Mouse (Mus musculus): ENCODE data around the gene Cemip2.

- TF ChIP-seq CTCF (IDR thresholded peaks at IDR 0.05; ENCODE audit: control insufficient read depth, insufficient read depth, insufficient read length) (no peak), MYOD1 (IDR thresholded peaks at IDR 0.05; ENCODE audit: control insufficient read depth, insufficient read length, low read depth) (no peak), USF1 (IDR thresholded peaks at IDR 0.05; ENCODE audit: low read depth) (no peak), MAX (IDR thresholded peaks at IDR 0.05) (no peak), CEBPB (IDR thresholded peaks at IDR 0.05; ENCODE audit: low read depth) (no peak), MYOG (IDR thresholded peaks at IDR 0.05; ENCODE audit: control insufficient read depth, extremely low read depth, insufficient read length) (no peak), FOSL1 (IDR thresholded peaks at IDR 0.05; ENCODE audit: insufficient read depth, low read length, poor library complexity, severe bottlenecking) (no peak)
Measured at GRCm38 (mm10) chr19:21745586-21745985, 32.6 kb upstream of the Cemip2 start.
